In the genomic region with DNA sequence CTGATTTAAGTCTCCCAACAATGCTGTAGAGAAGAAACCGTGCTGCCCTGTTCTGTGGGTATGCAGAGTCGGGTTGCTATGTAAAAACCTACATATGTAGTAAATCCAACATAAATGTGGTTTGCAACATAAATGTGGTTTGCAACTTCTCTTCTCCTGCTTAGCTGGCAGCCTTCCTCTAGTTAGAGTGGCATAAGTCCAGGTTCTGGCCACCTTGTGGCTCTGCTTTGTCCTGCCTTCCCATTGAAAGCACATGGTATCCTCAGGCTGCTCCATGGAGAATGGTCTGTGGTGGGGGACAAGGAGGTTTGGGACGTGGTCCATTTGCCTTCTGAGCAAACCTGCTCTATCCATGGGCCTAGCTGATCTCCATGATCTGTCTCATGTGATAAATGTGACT, we compare ENCODE assay signal across 21 mouse cellular contexts. TPM values are rescaled to one million over a fixed set of nuclear protein-coding genes. Genes with fewer than 3 reads are reported as not detected.
DNase-seq lines count a peak whose midpoint lies in the region; ATAC-seq and TF ChIP-seq lines count a peak whose summit lies in the region.
"Had no signal": no experiment of that assay in that cellular context is flagged by ENCODE, and none has a peak within 500 bp of the region (broad histone marks: within the 10 kb centered on the region; RNA-seq: fewer than 3 reads in every experiment).

No protein-coding gene starts in this region.

- peak; percentile 35 for TF ChIP-seq CTCF in gastrocnemius, adult 2 months (IDR thresholded peaks at IDR 0.05)

- H3K27ac ChIP-seq in gastrocnemius, adult 2 months = peak overlapping the region; percentile 92
- peak overlapping the region; percentile 13; the same call in 1 of the 2 replicates for H3K27ac ChIP-seq in liver, embryonic 13.5 days
- H3K27ac ChIP-seq: hindbrain, embryonic 13.5 days; midbrain, embryonic 10.5 days had no signal

- WGBS in liver, embryonic 13.5 days (ENCODE audit: insufficient replicate concordance) = 63% methylated on average over 3 of the region's 3 CpGs

- intact Hi-C loops in gastrocnemius, adult 2 months (cut with DNase I) = loop anchor here (2.0 kb wide), 2 partner anchors 60 to 76 kb away; no protein-coding TSS in a partner anchor

- no peaks in the 10 kb centered on the region for H3K9me3 ChIP-seq in liver, embryonic 13.5 days (replicated peaks)
- H3K9me3 ChIP-seq: embryonic facial prominence, embryonic 10.5 days; heart, embryonic 10.5 days; hindbrain, embryonic 13.5 days; kidney, embryonic 15.5 days; limb, embryonic 12.5 days; midbrain, embryonic 10.5 days had no signal

- no peak for ATAC-seq in liver, embryonic 13.5 days (ENCODE audit: low read depth)

- H3K9ac ChIP-seq in liver, embryonic 13.5 days = no peak overlapping the region
- H3K9ac ChIP-seq: hindbrain, embryonic 13.5 days; kidney, embryonic 15.5 days; limb, embryonic 12.5 days had no signal

- peak; percentile 24 for DNase-seq in gastrocnemius, adult 2 months
- no peak for DNase-seq in gastrocnemius, postnatal 25 days
- no peak for DNase-seq in liver, embryonic 13.5 days
- DNase-seq in liver (no peak), adipocyte (ENCODE audit: low spot score) (peak; percentile 66)
- no peak for DNase-seq in ovary, adult 18-20 months (ENCODE audit: low spot score)
- DNase-seq: adrenal gland, adult 8-10 months; cerebellum, adult 18-20 months; gastrocnemius, postnatal 10 days; lung, adult 18-20 months; lung, postnatal 36 days; retina, postnatal 1 day; right cerebral cortex, postnatal 4 days; thymus, postnatal 25 days had no signal

- H3K4me3 ChIP-seq in gastrocnemius, adult 2 months = no peak overlapping the region
- H3K4me3 ChIP-seq in liver, embryonic 13.5 days (replicated peaks) = no peak overlapping the region
- H3K4me3 ChIP-seq in myocyte = no peak overlapping the region
- H3K4me3 ChIP-seq: embryonic facial prominence, embryonic 10.5 days; heart, embryonic 10.5 days; hindbrain, embryonic 13.5 days; kidney, embryonic 15.5 days; limb, embryonic 12.5 days; midbrain, embryonic 10.5 days had no signal

- H3K4me1 ChIP-seq in liver, embryonic 13.5 days (replicated peaks) = peaks cover 40% of the 10 kb centered on the region

- no peaks in the 10 kb centered on the region for H3K36me3 ChIP-seq in liver, embryonic 13.5 days
- H3K36me3 ChIP-seq in myocyte (ENCODE audit: control insufficient read depth, insufficient read depth) = no peaks in the 10 kb centered on the region
- H3K36me3 ChIP-seq: embryonic facial prominence, embryonic 10.5 days; heart, embryonic 10.5 days; hindbrain, embryonic 13.5 days; kidney, embryonic 15.5 days; limb, embryonic 12.5 days; midbrain, embryonic 10.5 days had no signal

- TF ChIP-seq POLR2A in myocyte (IDR thresholded peaks at IDR 0.05; ENCODE audit: insufficient read length, low read depth) = no peak

- no peak overlapping the region for H3ac ChIP-seq in myocyte (ENCODE audit: control insufficient read depth, insufficient read length)

- H3K4me2 ChIP-seq in liver, embryonic 13.5 days = no peak overlapping the region
- H3K4me2 ChIP-seq in myocyte (ENCODE audit: low read depth) = peak overlapping the region; percentile 48
- H3K4me2 ChIP-seq: hindbrain, embryonic 13.5 days; kidney, embryonic 15.5 days; limb, embryonic 12.5 days had no signal

- no peaks in the 10 kb centered on the region for H3K79me2 ChIP-seq in myocyte (ENCODE audit: control insufficient read depth, insufficient read depth)

- no peaks in the 10 kb centered on the region for H3K27me3 ChIP-seq in liver, embryonic 13.5 days
- H3K27me3 ChIP-seq in myocyte (ENCODE audit: control insufficient read depth, insufficient read depth, insufficient read length) = no peaks in the 10 kb centered on the region
- H3K27me3 ChIP-seq: hindbrain, embryonic 13.5 days; kidney, embryonic 15.5 days; limb, embryonic 12.5 days had no signal

TF ChIP-seq in myocyte, 11 proteins besides CTCF, POLR2A, EP300 and RAD21:
- no peak for TF ChIP-seq CEBPB (IDR thresholded peaks at IDR 0.05; ENCODE audit: insufficient read depth, poor library complexity, severe bottlenecking)
- no peak for TF ChIP-seq MYOG (IDR thresholded peaks at IDR 0.05; ENCODE audit: control insufficient read depth in 1 of 3, insufficient read depth in 1 of 3, insufficient read length in 2 of 3, low read depth in 2 of 3)
- no peak for TF ChIP-seq REST (IDR thresholded peaks at IDR 0.05; ENCODE audit: insufficient read depth, insufficient read length)
- TF ChIP-seq TCF12 (IDR thresholded peaks at IDR 0.05; ENCODE audit: insufficient read depth, poor library complexity, severe bottlenecking) = no peak
- TF ChIP-seq MYOD1 (IDR thresholded peaks at IDR 0.05; ENCODE audit: control insufficient read depth in 1 of 3, insufficient read length in 2 of 3, low read depth in 2 of 3) = no peak
- TF ChIP-seq E2F4 (IDR thresholded peaks at IDR 0.05; ENCODE audit: insufficient read depth) = no peak
- no peak for TF ChIP-seq TCF3 (IDR thresholded peaks at IDR 0.05; ENCODE audit: insufficient read length, low read depth)
- TF ChIP-seq MAX (IDR thresholded peaks at IDR 0.05; ENCODE audit: low read depth) = no peak
- TF ChIP-seq POLR2AphosphoS2 (IDR thresholded peaks at IDR 0.05; ENCODE audit: insufficient read length, low read depth) = no peak

RNA-seq across cellular contexts. Expression of a gene that starts 58.3 kb away (rescaled TPM):
- 10 to 100 TPM; 59.5 to 63.7 TPM for total RNA-seq in gastrocnemius, adult 2 months (2021)
- total RNA-seq in gastrocnemius, postnatal 25 days (2021) = 10 to 100 TPM; 33.3 to 44.8 TPM
- polyA plus RNA-seq in liver, embryonic 13.5 days (2015; fragmentation: Nextera tagmentation; extraction: Ambion mirVana) = 25.0 and 31.3 TPM in 2 replicates
- 5.5 TPM for polyA plus RNA-seq in myocyte (2012; fragmentation: generic; extraction: Trizol)

Comparison
In these comparisons a context has a peak if more than half of its experiments do, and no peak if none do; other contexts are left out.
1. DNase-seq: peak in gastrocnemius, adult 2 months (single experiment) and adipocyte (single experiment); none in gastrocnemius, postnatal 25 days (single experiment), liver, embryonic 13.5 days (single experiment), liver (single experiment) and ovary, adult 18-20 months (single experiment).